Mouse (Mus musculus) inflammation-experienced regulatory T-cells (primary cell): ENCODE data around the gene Olfr1426. TPM values are rescaled to one million over a fixed set of nuclear protein-coding genes. Genes with fewer than 3 reads are reported as not detected.

Experiments
- polyA plus RNA-seq, 2 experiments: library from polyadenylated mRNA; unstranded; fragments of 100-300 nt; shearing (Covaris generic); gene quantifications; one replicate each; pipeline ENCODE4 v1.2.1; 2017

The Olfr1426 gene
- polyA plus RNA-seq, result under 1 TPM in 1 of 2 experiments, not detected in 1; 0.07 TPM

GRCm38 (mm10) chr19:12091913-12092312 is at the start of gene Olfr1426:
Gene Olfr1426, minus strand, starts transcription at chr19:12092013.

GRCm38 (mm10) chr19:12123103-12123502 is 31.3 kb upstream of the Olfr1426 start, which contains the start of gene Olfr76:
Gene Olfr76, minus strand, starts transcription at chr19:12123203.

GRCm38 (mm10) chr19:12115797-12116196 is 24.0 kb upstream of the Olfr1426 start, which contains the start of gene Olfr1428:
Gene Olfr1428, minus strand, starts transcription at chr19:12115897.

GRCm38 (mm10) chr19:12103234-12103633 is 11.4 kb upstream of the Olfr1426 start, which contains the start of gene Olfr1427:
Gene Olfr1427, minus strand, starts transcription at chr19:12103334.

GRCm38 (mm10) chr19:12077631-12078030 is 14.2 kb downstream of the Olfr1426 start, which contains the start of gene Olfr1425:
Gene Olfr1425, minus strand, starts transcription at chr19:12077731.

GRCm38 (mm10) chr19:12062582-12062981 is 29.2 kb downstream of the Olfr1426 start, which contains the start of gene Olfr1424:
Gene Olfr1424, minus strand, starts transcription at chr19:12062682.

GRCm38 (mm10) chr19:12041217-12041616 is 50.6 kb downstream of the Olfr1426 start, which contains the start of gene Olfr1423:
Gene Olfr1423, minus strand, starts transcription at chr19:12041317.

Other genes with a start within 250 kb of the Olfr1426 start
- under 1 TPM in 1 of 2 experiments, not detected in 1; 0.22 TPM for gene Olfr1418, start 230.9 kb downstream of the Olfr1426 start, polyA plus RNA-seq
- not detected for gene Olfr1419, start 216.9 kb downstream of the Olfr1426 start, polyA plus RNA-seq
- gene Olfr1420, start 205.4 kb downstream of the Olfr1426 start, polyA plus RNA-seq, result 1 to 10 TPM in 1 of 2 experiments, under 1 TPM in 1; 0.30 to 1.8 TPM
- 10 to 100 TPM; 21.5 to 22.6 TPM for gene Patl1, start 179.6 kb downstream of the Olfr1426 start, polyA plus RNA-seq
- gene Osbp, start 126.1 kb downstream of the Olfr1426 start, polyA plus RNA-seq, result 10 to 100 TPM; 43.6 to 64.9 TPM
- gene Olfr1423, start 50.7 kb downstream of the Olfr1426 start, polyA plus RNA-seq, result under 1 TPM in 1 of 2 experiments, not detected in 1; 0.16 TPM
- gene Olfr1424, start 29.3 kb downstream of the Olfr1426 start, polyA plus RNA-seq, result under 1 TPM in 1 of 2 experiments, not detected in 1; 0.66 TPM
- under 1 TPM in 1 of 2 experiments, not detected in 1; 0.12 TPM for gene Olfr1425, start 14.3 kb downstream of the Olfr1426 start, polyA plus RNA-seq
- not detected for gene Olfr1427, start 11.3 kb upstream of the Olfr1426 start, polyA plus RNA-seq
- not detected for gene Olfr1428, start 23.9 kb upstream of the Olfr1426 start, polyA plus RNA-seq
- not detected for gene Olfr76, start 31.2 kb upstream of the Olfr1426 start, polyA plus RNA-seq
- under 1 TPM; 0.13 to 0.48 TPM for gene Olfr1555-ps1, start 78.1 kb upstream of the Olfr1426 start, polyA plus RNA-seq
- under 1 TPM; 0.12 TPM for gene Olfr1431, start 108.6 kb upstream of the Olfr1426 start, polyA plus RNA-seq
- gene Olfr1432, start 140.6 kb upstream of the Olfr1426 start, polyA plus RNA-seq, result not detected
- under 1 TPM; 0.17 to 0.71 TPM for gene Olfr262, start 149.6 kb upstream of the Olfr1426 start, polyA plus RNA-seq
- gene Olfr235, start 169.0 kb upstream of the Olfr1426 start, polyA plus RNA-seq, result under 1 TPM in 1 of 2 experiments, not detected in 1; 0.60 TPM
- gene Olfr1434, start 187.8 kb upstream of the Olfr1426 start, polyA plus RNA-seq, result not detected
- not detected for gene Olfr1436, start 207.1 kb upstream of the Olfr1426 start, polyA plus RNA-seq
- under 1 TPM in 1 of 2 experiments, not detected in 1; 0.11 TPM for gene Olfr1437, start 233.1 kb upstream of the Olfr1426 start, polyA plus RNA-seq
- under 1 TPM; 0.08 to 0.71 TPM for gene Olfr1438-ps1, start 243.9 kb upstream of the Olfr1426 start, polyA plus RNA-seq